Mouse (Mus musculus) limb, embryonic 12.5 days (tissue): ENCODE data around the gene Noxa1. TPM values are rescaled to one million over a fixed set of nuclear protein-coding genes. Genes with fewer than 3 reads are reported as not detected.

Source experiments
- ATAC-seq: fragments of 200-750 bp; cut with Nextera tagmentation; 2 replicates; pipeline ENCODE4 v1.8.0; 2017; ENCODE audit warnings: low read depth, moderate TSS enrichment; ENCODE audit not compliant: insufficient number of reproducible peaks, insufficient read depth, low FRiP score, low TSS enrichment
- H3K27ac ChIP-seq: fragments of 300-500 bp; sonication (generic); 2 replicates; pipeline ENCODE4 v1.5.1; 2016; ENCODE audit warnings: mild to moderate bottlenecking, moderate library complexity
- H3K27me3 ChIP-seq: fragments of 300-500 bp; sonication (generic); 2 replicates; pipeline ENCODE4 v1.6.1; 2016; ENCODE audit warnings: mild to moderate bottlenecking, moderate library complexity
- H3K36me3 ChIP-seq: fragments of 300-500 bp; sonication (generic); 2 replicates; pipeline ENCODE4 v1.6.1; 2016; ENCODE audit warnings: mild to moderate bottlenecking, moderate library complexity
- H3K4me1 ChIP-seq: fragments of 300-500 bp; sonication (generic); replicated peaks from 2 replicates; pipeline ENCODE4 v1.6.1; 2016
- H3K4me2 ChIP-seq: fragments of 300-500 bp; sonication (generic); 2 replicates; pipeline ENCODE4 v1.6.1; 2016; ENCODE audit warnings: mild to moderate bottlenecking, moderate library complexity
- H3K4me3 ChIP-seq: fragments of 300-500 bp; sonication (generic); replicated peaks from 2 replicates; pipeline ENCODE4 v1.5.1; 2016; ENCODE audit warnings: mild to moderate bottlenecking
- H3K9ac ChIP-seq: fragments of 300-500 bp; sonication (generic); replicated peaks from 2 replicates; pipeline ENCODE4 v1.6.1; 2016; ENCODE audit warnings: mild to moderate bottlenecking, moderate library complexity
- H3K9me3 ChIP-seq: fragments of 300-500 bp; sonication (generic); 2 replicates; pipeline ENCODE4 v1.6.1; 2016; ENCODE audit warnings: mild to moderate bottlenecking, moderate library complexity
- WGBS: fragments of 180-500 bp; shearing (Covaris S2); methylation state at CpG from one replicate; pipeline ENCODE4 v1.1.7; 2016; 5-methylcytosine and 5-hydroxymethylcytosine counted together
- polyA plus RNA-seq: library from polyadenylated mRNA; unstranded; fragments of >200 nt; fragmentation: Nextera tagmentation; extraction: Ambion mirVana; gene quantifications from 2 replicates; pipeline ENCODE4 v1.2.1, GENCODE M21; 2016

Gene Noxa1
- polyA plus RNA-seq, 1 experiment from 2014 or later = not detected

DNA sequence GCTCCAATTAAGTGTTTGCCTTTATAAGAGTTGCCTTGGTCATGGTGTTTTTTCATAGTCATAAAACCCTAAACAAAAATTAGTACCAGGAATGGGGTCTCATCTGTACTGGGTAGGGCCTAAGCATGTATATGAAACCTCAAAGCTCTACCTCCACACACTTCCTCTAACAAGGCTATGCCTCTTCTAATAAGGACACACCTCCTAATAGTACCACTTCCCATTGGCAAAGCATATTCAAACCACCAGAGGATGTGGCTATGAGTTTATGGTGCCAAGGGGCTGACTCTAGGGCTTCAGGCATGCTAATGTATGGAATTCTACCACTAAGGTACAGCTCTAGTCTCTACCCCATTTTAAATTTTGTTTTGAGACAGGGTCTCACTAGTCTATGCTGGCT is 29.4 kb downstream of the Noxa1 start:
- no peak for ATAC-seq
- Histone ChIP-seq H3K4me3 (no peak overlapping the region), H3K36me3 (peaks cover 24% of the 10 kb centered on the region), H3K9ac (no peak overlapping the region), H3K9me3 (no peaks in the 10 kb centered on the region), H3K27ac (no peak overlapping the region), H3K4me1 (no peaks in the 10 kb centered on the region), H3K27me3 (no peaks in the 10 kb centered on the region), H3K4me2 (no peak overlapping the region)

DNA sequence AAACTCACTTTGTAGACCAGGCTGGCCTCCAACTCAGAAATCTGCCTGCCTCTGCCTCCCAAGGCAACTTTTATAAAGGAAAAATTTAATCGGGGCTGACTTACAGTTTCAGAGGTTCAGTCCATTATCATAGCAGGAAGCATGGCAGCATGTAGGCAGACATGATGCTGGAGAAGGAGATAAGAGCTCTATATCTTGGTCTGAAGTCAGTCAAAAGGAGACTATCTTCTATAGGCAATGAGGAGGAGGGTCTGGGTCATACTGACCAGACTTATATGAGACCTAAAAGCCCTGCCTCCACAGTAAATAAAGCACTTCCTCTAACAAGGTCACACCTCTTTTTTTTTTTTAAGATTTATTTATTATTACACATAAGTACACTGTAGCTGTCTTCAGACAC is 30.7 kb downstream of the Noxa1 start:
- ATAC-seq = no peak
- peaks cover 36% of the 10 kb centered on the region for H3K36me3 ChIP-seq
- WGBS = 93% methylated on average over 1 of the region's 1 CpGs

GRCm38 (mm10) chr2:25063523-25063922 is 31.4 kb downstream of the Noxa1 start:
- no peak for ATAC-seq
- Histone ChIP-seq H3K4me1 (no peaks in the 10 kb centered on the region), H3K4me2 (no peak overlapping the region), H3K36me3 (peaks cover 42% of the 10 kb centered on the region), H3K9ac (no peak overlapping the region), H3K4me3 (no peak overlapping the region), H3K27me3 (no peaks in the 10 kb centered on the region), H3K9me3 (no peaks in the 10 kb centered on the region), H3K27ac (no peak overlapping the region)
- 94% methylated on average over 5 of the region's 5 CpGs for WGBS

More for the DNA sequence above, 30.7 kb downstream of the Noxa1 start:
- Histone ChIP-seq H3K4me2 (no peak overlapping the region), H3K4me1 (no peaks in the 10 kb centered on the region), H3K9ac (no peak overlapping the region), H3K9me3 (no peaks in the 10 kb centered on the region), H3K27me3 (no peaks in the 10 kb centered on the region), H3K4me3 (no peak overlapping the region), H3K27ac (no peak overlapping the region)

GRCm38 (mm10) chr2:25058926-25059325 is 36.0 kb downstream of the Noxa1 start:
- no peak for ATAC-seq
- no peaks in the 10 kb centered on the region for H3K9me3 ChIP-seq
- peaks cover 65% of the 10 kb centered on the region for H3K36me3 ChIP-seq
- peaks cover 11% of the 10 kb centered on the region for H3K4me1 ChIP-seq
- H3K4me3 ChIP-seq = no peak overlapping the region
- 88% methylated on average over 7 of the region's 7 CpGs for WGBS
- no peak overlapping the region for H3K9ac ChIP-seq
- H3K27me3 ChIP-seq = no peaks in the 10 kb centered on the region
- H3K4me2 ChIP-seq = no peak overlapping the region
- H3K27ac ChIP-seq = no peak overlapping the region

- peak overlapping the region; percentile 86 for H3K4me2 ChIP-seq
- H3K9ac ChIP-seq = peak overlapping the region; percentile 77; the same call in 1 of the 2 replicates
- no peak for ATAC-seq
- H3K9me3 ChIP-seq = no peaks in the 10 kb centered on the region
- H3K4me3 ChIP-seq = peak overlapping the region; percentile 87
- no peak overlapping the region for H3K27ac ChIP-seq
- H3K4me1 ChIP-seq = peaks cover 11% of the 10 kb centered on the region
- WGBS = 91% methylated on average over 21 of the region's 21 CpGs
- H3K27me3 ChIP-seq = no peaks in the 10 kb centered on the region
- H3K36me3 ChIP-seq = peaks cover 46% of the 10 kb centered on the region
These were observed 39.4 kb downstream of the Noxa1 start for GRCm38 (mm10) chr2:25055409-25056155.

DNA sequence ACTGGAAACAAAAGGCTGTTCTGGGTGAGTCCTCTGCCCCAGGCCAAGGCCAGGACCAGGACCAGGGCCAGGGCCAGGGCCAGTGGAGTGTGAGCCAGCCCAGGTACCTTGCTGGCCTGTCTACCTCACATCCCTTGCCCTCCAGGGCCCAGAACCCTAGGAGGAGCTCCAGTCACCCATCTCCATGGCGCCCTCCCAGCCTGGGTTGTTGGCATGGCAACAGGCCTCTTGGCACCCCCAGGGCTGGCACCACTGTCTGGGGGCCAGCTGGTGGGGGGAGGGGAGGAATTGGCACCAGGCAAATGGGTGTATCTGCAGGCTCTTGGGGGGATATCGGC is 39.9 kb downstream of the Noxa1 start:
- no peak overlapping the region for H3K27ac ChIP-seq
- 44% methylated on average over 2 of the region's 2 CpGs for whole genome bisulfite sequencing
- ATAC-seq = peak; percentile 12; the same call in 1 of the 2 replicates
- peaks cover 40% of the 10 kb centered on the region for H3K36me3 ChIP-seq
- H3K27me3 ChIP-seq = no peaks in the 10 kb centered on the region
- H3K4me3 ChIP-seq = peak overlapping the region; percentile 87
- no peaks in the 10 kb centered on the region for H3K9me3 ChIP-seq
- peaks cover 11% of the 10 kb centered on the region for H3K4me1 ChIP-seq
- peak overlapping the region; percentile 77 for H3K9ac ChIP-seq
- peak overlapping the region; percentile 86 for H3K4me2 ChIP-seq

- H3K4me2 ChIP-seq = peak within 1 kb of the TSS; percentile 86
- H3K9ac ChIP-seq = peak within 1 kb of the TSS; percentile 77
- peaks cover 11% of the 10 kb centered on the region for H3K4me1 ChIP-seq
- peaks cover 35% of the 10 kb centered on the region for H3K36me3 ChIP-seq
- WGBS = 5% methylated on average over 47 of the region's 47 CpGs
- H3K27ac ChIP-seq = no peak within 1 kb of the TSS
- peak within 1 kb of the TSS; percentile 87 for H3K4me3 ChIP-seq
- H3K9me3 ChIP-seq = no peaks in the 10 kb centered on the region
- no peaks in the 10 kb centered on the region for H3K27me3 ChIP-seq
- ATAC-seq = peak; percentile 79
These were observed 40.5 kb downstream of the Noxa1 start, which contains the start of gene Nsmf for GRCm38 (mm10) chr2:25054221-25055067. Nsmf (plus strand) TSS chr2:25054355.

GRCm38 (mm10) chr2:25053101-25053500 is 41.8 kb downstream of the Noxa1 start:
- H3K4me3 ChIP-seq = no peak overlapping the region
- no peak overlapping the region for H3K9ac ChIP-seq
- H3K4me1 ChIP-seq = peaks cover 11% of the 10 kb centered on the region
- H3K27me3 ChIP-seq = no peaks in the 10 kb centered on the region
- peaks cover 25% of the 10 kb centered on the region for H3K36me3 ChIP-seq
- H3K4me2 ChIP-seq = no peak overlapping the region
- no peaks in the 10 kb centered on the region for H3K9me3 ChIP-seq
- 91% methylated on average over 6 of the region's 6 CpGs for WGBS
- H3K27ac ChIP-seq = no peak overlapping the region
- ATAC-seq = no peak

GRCm38 (mm10) chr2:25051450-25051849 is 43.5 kb downstream of the Noxa1 start:
- H3K4me2 ChIP-seq = no peak overlapping the region
- peaks cover 11% of the 10 kb centered on the region for H3K4me1 ChIP-seq
- H3K4me3 ChIP-seq = no peak overlapping the region
- H3K9me3 ChIP-seq = no peaks in the 10 kb centered on the region
- H3K36me3 ChIP-seq = peaks cover 13% of the 10 kb centered on the region
- ATAC-seq = no peak
- no peak overlapping the region for H3K9ac ChIP-seq
- WGBS = 91% methylated on average over 8 of the region's 8 CpGs
- no peaks in the 10 kb centered on the region for H3K27me3 ChIP-seq
- no peak overlapping the region for H3K27ac ChIP-seq

DNA sequence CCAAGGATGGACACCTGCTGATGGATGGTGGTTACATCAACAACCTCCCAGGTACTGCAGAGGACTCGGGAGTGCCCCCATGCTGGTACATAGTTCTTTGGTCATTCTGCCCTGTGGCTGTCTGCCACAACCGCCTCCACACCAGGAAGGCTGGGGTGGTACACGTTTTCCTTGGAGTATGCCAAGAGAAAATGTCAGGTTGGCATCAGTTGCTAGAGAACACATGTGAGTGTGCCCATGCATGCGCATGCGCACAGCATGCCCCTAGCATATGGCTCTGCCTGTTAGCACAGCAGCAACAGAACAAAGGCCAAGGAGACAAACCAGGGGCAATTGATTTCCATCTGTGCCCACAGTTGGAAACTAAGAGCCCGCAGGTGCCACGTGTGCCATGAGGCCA is 44.0 kb downstream of the Noxa1 start:
- Histone ChIP-seq H3K4me3 (no peak overlapping the region), H3K27me3 (no peaks in the 10 kb centered on the region), H3K9me3 (no peaks in the 10 kb centered on the region), H3K9ac (no peak overlapping the region), H3K4me2 (no peak overlapping the region), H3K36me3 (peaks cover 7% of the 10 kb centered on the region; the same call in 1 of the 2 replicates), H3K4me1 (peaks cover 11% of the 10 kb centered on the region), H3K27ac (no peak overlapping the region)
- WGBS = 85% methylated on average over 7 of the region's 7 CpGs
- ATAC-seq = no peak

DNA sequence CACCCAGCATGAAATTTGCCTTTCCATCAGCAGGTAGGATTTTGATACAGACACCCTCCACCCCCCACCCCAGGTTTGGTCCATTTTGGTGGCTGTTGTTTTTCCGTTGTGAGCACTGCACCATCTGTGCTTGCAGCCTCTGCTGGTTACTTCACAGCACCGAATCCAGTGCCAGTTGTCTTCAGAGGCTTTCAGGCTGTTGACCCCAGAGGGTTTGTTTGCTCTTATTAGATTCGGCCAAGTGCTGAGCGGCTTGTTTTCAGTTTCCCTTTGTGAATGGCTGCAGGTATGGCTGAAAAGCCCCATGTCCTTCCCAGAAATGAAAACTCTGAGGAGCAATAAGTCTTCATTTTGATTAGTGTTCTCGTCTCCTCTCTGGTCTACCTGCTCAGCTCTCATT is 54.9 kb downstream of the Noxa1 start:
- H3K27me3 ChIP-seq = no peaks in the 10 kb centered on the region
- no peaks in the 10 kb centered on the region for H3K4me1 ChIP-seq
- no peaks in the 10 kb centered on the region for H3K9me3 ChIP-seq
- no peak overlapping the region for H3K9ac ChIP-seq
- H3K36me3 ChIP-seq = no peaks in the 10 kb centered on the region
- H3K4me2 ChIP-seq = no peak overlapping the region
- no peak overlapping the region for H3K27ac ChIP-seq
- ATAC-seq = no peak
- H3K4me3 ChIP-seq = no peak overlapping the region
- WGBS = 91% methylated on average over 5 of the region's 5 CpGs
